Mouse (Mus musculus) kidney, adult 2 months (tissue): ENCODE results near the gene Gm44503. TPM values are rescaled to one million over a fixed set of nuclear protein-coding genes. Genes with fewer than 3 reads are reported as not detected.

ENCODE experiments used
- DNase-seq: peaks from one replicate; pipeline ENCODE4 v3.0.0; 2021
- H3K27ac ChIP-seq: fragments of 200-500 bp; 2 replicates; pipeline ENCODE4 v1.5.1; 2012; ENCODE audit warnings: low read depth, low read length, control low read depth, inconsistent platforms; ENCODE audit not compliant: insufficient read depth
- H3K27me3 ChIP-seq: fragments of 200-500 bp; replicated peaks from 2 replicates; pipeline ENCODE4 v1.6.1; 2012; ENCODE audit warnings: mild to moderate bottlenecking, moderate library complexity, low read length, inconsistent platforms; ENCODE audit not compliant: control insufficient read depth, insufficient read depth
- H3K36me3 ChIP-seq: fragments of 200-500 bp; 2 replicates; pipeline ENCODE4 v1.6.1; 2012; ENCODE audit warnings: mild to moderate bottlenecking, moderate library complexity, low read length, inconsistent platforms; ENCODE audit not compliant: control insufficient read depth, insufficient read depth
- H3K4me1 ChIP-seq: fragments of 200-500 bp; 2 replicates; pipeline ENCODE4 v1.6.1; 2011; ENCODE audit warnings: low read length; ENCODE audit not compliant: control insufficient read depth, insufficient read depth
- H3K4me3 ChIP-seq: fragments of 200-500 bp; 2 replicates; pipeline ENCODE4 v1.5.1; 2011; ENCODE audit warnings: mild to moderate bottlenecking, low read depth, low read length, control low read depth; ENCODE audit not compliant: insufficient read depth
- CTCF ChIP-seq: fragments of 200-500 bp; conservative IDR thresholded peaks from 2 replicates; pipeline ENCODE4 v1.5.1; 2011; ENCODE audit warnings: low read depth, mild to moderate bottlenecking, control low read depth, low read length, moderate library complexity, mixed read lengths; ENCODE audit not compliant: insufficient read depth, insufficient read length
- POLR2A ChIP-seq: fragments of 200-500 bp; IDR thresholded peaks from one replicate; pipeline ENCODE4 v1.6.1; 2011; ENCODE audit warnings: low read depth, low read length, control low read depth
- WGBS: fragments of 180-500 bp; shearing (Covaris S2); methylation state at CpG from one replicate; pipeline ENCODE4 v1.1.7; 2018; 5-methylcytosine and 5-hydroxymethylcytosine counted together
- polyA plus RNA-seq: library from polyadenylated mRNA; depleted of rRNA; stranded (reverse); fragments of >200 nt; gene quantifications from 2 replicates; pipeline ENCODE4 v1.2.3, GENCODE M21; 2012

Gm44503 gene
- polyA plus RNA-seq, 1 experiment: not detected

GRCm38 (mm10) chr9:73044146-73045079, 85.8 kb downstream of the Gm44503 start, which contains the start of gene Rab27a:
Gene Rab27a (plus strand): TSS chr9:73044854.
- 1% methylated on average over 41 of the region's 41 CpGs for WGBS
- peak; percentile 91 for DNase-seq
- H3K4me1 ChIP-seq: peaks cover 3% of the 10 kb centered on the region; the same call in 1 of the 2 replicates
- H3K27ac ChIP-seq: peak within 1 kb of the TSS; percentile 14
- H3K27me3 ChIP-seq: no peaks in the 10 kb centered on the region
- H3K36me3 ChIP-seq: no peaks in the 10 kb centered on the region
- peak within 1 kb of the TSS; percentile 63 for H3K4me3 ChIP-seq
- TF ChIP-seq POLR2A (no peak), CTCF (peak; percentile 93)

DNA sequence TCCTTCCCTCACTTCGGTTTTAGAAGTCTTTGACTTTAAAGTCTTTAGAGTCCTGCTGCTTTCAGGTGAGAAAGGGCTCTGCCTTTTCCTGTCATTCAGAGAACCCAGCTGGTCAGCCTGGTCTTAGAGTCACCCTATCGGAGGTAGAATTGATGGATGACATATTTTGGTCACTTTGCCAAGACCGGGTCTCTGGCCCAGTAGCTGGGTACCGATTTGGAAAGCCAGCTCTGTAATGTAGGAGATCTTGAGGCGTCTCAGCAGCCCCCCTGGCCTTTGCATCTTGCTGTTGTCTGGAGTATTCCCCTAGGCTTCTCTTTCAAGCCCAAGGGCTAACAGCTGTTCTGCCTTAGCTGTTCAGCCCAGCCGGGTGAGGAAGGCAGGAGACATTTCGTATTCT, 86.6 kb downstream of the Gm44503 start:
- 12% methylated on average over 7 of the region's 7 CpGs for WGBS

DNA sequence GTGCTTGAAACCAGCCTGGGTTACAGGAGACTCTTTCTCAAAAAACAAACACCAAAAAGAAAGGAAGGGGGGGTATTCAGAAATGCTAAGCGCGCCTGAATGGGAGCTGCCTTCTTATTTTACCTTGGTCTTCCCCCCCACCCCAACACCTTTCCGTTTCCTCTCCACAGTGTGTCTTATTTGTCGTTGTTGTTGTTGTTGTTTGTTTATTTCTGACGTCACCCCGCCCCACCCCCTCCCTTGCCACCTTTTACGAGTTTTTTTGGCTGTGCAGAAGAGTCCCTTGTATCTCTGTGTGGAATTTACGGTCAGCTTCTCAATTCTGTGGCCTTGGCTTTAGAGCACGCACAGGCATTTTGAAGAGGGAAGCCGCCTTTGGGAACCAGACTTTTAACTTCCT, 87.1 kb downstream of the Gm44503 start:
- Histone ChIP-seq H3K36me3 (no peaks in the 10 kb centered on the region), H3K27me3 (no peaks in the 10 kb centered on the region), H3K4me3 (no peak overlapping the region), H3K4me1 (no peaks in the 10 kb centered on the region), H3K27ac (no peak overlapping the region)
- DNase-seq: no peak
- TF ChIP-seq CTCF (no peak), POLR2A (no peak)
- 79% methylated on average over 10 of the region's 10 CpGs for WGBS

More for the DNA sequence above, 86.6 kb downstream of the Gm44503 start:
- Histone ChIP-seq H3K27ac (peak overlapping the region; percentile 13; the same call in 1 of the 2 replicates), H3K4me3 (peak overlapping the region; percentile 63), H3K4me1 (peaks cover under 1% of the 10 kb centered on the region; the same call in 1 of the 2 replicates), H3K36me3 (no peaks in the 10 kb centered on the region), H3K27me3 (no peaks in the 10 kb centered on the region)
- TF ChIP-seq CTCF (no peak), POLR2A (no peak)
- no peak for DNase-seq

GRCm38 (mm10) chr9:73047906-73048305, 89.3 kb downstream of the Gm44503 start:
- Histone ChIP-seq H3K27me3 (no peaks in the 10 kb centered on the region), H3K4me1 (no peaks in the 10 kb centered on the region), H3K27ac (no peak overlapping the region), H3K36me3 (no peaks in the 10 kb centered on the region), H3K4me3 (no peak overlapping the region)
- 90% methylated on average over 2 of the region's 2 CpGs for WGBS
- TF ChIP-seq CTCF (no peak), POLR2A (no peak)
- no peak for DNase-seq

- Histone ChIP-seq H3K27me3 (no peaks in the 10 kb centered on the region), H3K36me3 (no peaks in the 10 kb centered on the region), H3K27ac (no peak overlapping the region), H3K4me1 (peaks cover under 1% of the 10 kb centered on the region; the same call in 1 of the 2 replicates), H3K4me3 (no peak overlapping the region)
- 59% methylated on average over 4 of the region's 4 CpGs for WGBS
- TF ChIP-seq POLR2A (no peak), CTCF (no peak)
- DNase-seq: no peak
These were observed 90.3 kb downstream of the Gm44503 start for GRCm38 (mm10) chr9:73048927-73049326.

- TF ChIP-seq POLR2A: no peak
- TF ChIP-seq CTCF: no peak
- WGBS: 68% methylated on average over 5 of the region's 5 CpGs
These were observed 91.2 kb downstream of the Gm44503 start for GRCm38 (mm10) chr9:73049833-73050232.

GRCm38 (mm10) chr9:73050606-73051005, 92.0 kb downstream of the Gm44503 start:
- Histone ChIP-seq H3K4me1 (peaks cover 4% of the 10 kb centered on the region; the same call in 1 of the 2 replicates), H3K36me3 (no peaks in the 10 kb centered on the region), H3K27me3 (no peaks in the 10 kb centered on the region), H3K4me3 (no peak overlapping the region), H3K27ac (no peak overlapping the region)
- DNase-seq: no peak
- WGBS: 54% methylated on average over 8 of the region's 8 CpGs
- TF ChIP-seq CTCF (no peak), POLR2A (no peak)

More at GRCm38 (mm10) chr9:73049833-73050232, 91.2 kb downstream of the Gm44503 start:
- no peak for DNase-seq
- H3K36me3 ChIP-seq: no peaks in the 10 kb centered on the region
- H3K4me3 ChIP-seq: no peak overlapping the region
- H3K4me1 ChIP-seq: peaks cover 2% of the 10 kb centered on the region; the same call in 1 of the 2 replicates
- H3K27me3 ChIP-seq: no peaks in the 10 kb centered on the region
- H3K27ac ChIP-seq: no peak overlapping the region
